Comparison of ENCODE assay signal across 27 mouse cellular contexts in genomic region chr3:35963401-35963800, GRCm38 (mm10).
"Had no signal": no experiment of that assay in that cellular context is flagged by ENCODE, and none has a peak within 500 bp of the region (broad histone marks: within the 10 kb centered on the region; RNA-seq: fewer than 3 reads in every experiment).

No protein-coding gene starts in this region.

- H3K27ac ChIP-seq: heart, embryonic 13.5 days; heart, embryonic 15.5 days; hindbrain, embryonic 10.5 days; hindbrain, embryonic 12.5 days; hindbrain, embryonic 13.5 days; hindbrain, embryonic 14.5 days; hindbrain, embryonic 15.5 days; hindbrain, postnatal 0 days; intestine, embryonic 15.5 days; kidney, embryonic 15.5 days; kidney, postnatal 0 days; layer of hippocampus, adult 2 months; left cerebral cortex, adult 2 months had no signal

- H3K4me1 ChIP-seq: heart, embryonic 12.5 days; heart, embryonic 13.5 days; heart, embryonic 15.5 days; hindbrain, embryonic 10.5 days; hindbrain, embryonic 12.5 days; hindbrain, embryonic 13.5 days; hindbrain, embryonic 15.5 days; intestine, embryonic 15.5 days; kidney, embryonic 15.5 days had no signal

- H3K27me3 ChIP-seq: heart, embryonic 12.5 days; heart, embryonic 13.5 days; heart, embryonic 15.5 days; hindbrain, embryonic 12.5 days; hindbrain, embryonic 13.5 days; hindbrain, embryonic 15.5 days; intestine, embryonic 15.5 days; kidney, embryonic 15.5 days had no signal

- DNase-seq: heart, postnatal 14 days; heart, postnatal 36 days; heart, postnatal 4 days; kidney, adult 11 months; kidney, adult 18-20 months; kidney, adult 2 months; kidney, adult 8-10 months; kidney, adult 9 months; kidney, postnatal 10 days; kidney, postnatal 14 days; kidney, postnatal 25 days; layer of hippocampus, adult 9-11 months; layer of hippocampus, postnatal 36 days had no signal

- H3K4me3 ChIP-seq: heart, embryonic 12.5 days; heart, embryonic 13.5 days; heart, embryonic 15.5 days; hindbrain, embryonic 10.5 days; hindbrain, embryonic 12.5 days; hindbrain, embryonic 13.5 days; hindbrain, embryonic 15.5 days; intestine, embryonic 15.5 days; kidney, embryonic 15.5 days; layer of hippocampus, adult 2 months; left cerebral cortex, adult 2 months had no signal

- H3K9me3 ChIP-seq: heart, embryonic 12.5 days; heart, embryonic 13.5 days; heart, embryonic 15.5 days; hindbrain, embryonic 10.5 days; hindbrain, embryonic 12.5 days; hindbrain, embryonic 13.5 days; hindbrain, embryonic 15.5 days; intestine, embryonic 15.5 days; kidney, embryonic 15.5 days had no signal

- H3K36me3 ChIP-seq: intestine, embryonic 15.5 days had no signal
